Mouse (Mus musculus) E14TG2a.4 (cell line): ENCODE results near the gene Prok2.

Source experiments
- H3K27me3 ChIP-seq: 2 replicates; pipeline ENCODE4 v1.6.1; 2014; ENCODE audit warnings: low read length, control low read depth; ENCODE audit not compliant: insufficient read depth
- H3K36me3 ChIP-seq: 2 replicates; pipeline ENCODE4 v1.6.1; 2014; ENCODE audit warnings: low read length, control low read depth; ENCODE audit not compliant: insufficient read depth
- H3K4me1 ChIP-seq: replicated peaks from 2 replicates; pipeline ENCODE4 v1.6.1; 2014; ENCODE audit warnings: low read depth, low read length, control low read depth
- H3K4me3 ChIP-seq: replicated peaks from 2 replicates; pipeline ENCODE4 v1.5.1; 2014; ENCODE audit warnings: mild to moderate bottlenecking, low read length
- H3K9me3 ChIP-seq: 2 replicates; pipeline ENCODE4 v1.6.1; 2014; ENCODE audit warnings: low read length, control low read depth
- CTCF ChIP-seq: conservative IDR thresholded peaks from 2 replicates; pipeline ENCODE4 v1.5.1; 2014; ENCODE audit warnings: low read length
- NANOG ChIP-seq: IDR thresholded peaks from 2 replicates; pipeline ENCODE4 v1.6.1; 2014; ENCODE audit warnings: borderline replicate concordance, low read length, mixed read lengths
- POU5F1 ChIP-seq: IDR thresholded peaks from 2 replicates; pipeline ENCODE4 v1.6.1; 2014; ENCODE audit warnings: low read length, borderline replicate concordance

Prok2 gene

DNA sequence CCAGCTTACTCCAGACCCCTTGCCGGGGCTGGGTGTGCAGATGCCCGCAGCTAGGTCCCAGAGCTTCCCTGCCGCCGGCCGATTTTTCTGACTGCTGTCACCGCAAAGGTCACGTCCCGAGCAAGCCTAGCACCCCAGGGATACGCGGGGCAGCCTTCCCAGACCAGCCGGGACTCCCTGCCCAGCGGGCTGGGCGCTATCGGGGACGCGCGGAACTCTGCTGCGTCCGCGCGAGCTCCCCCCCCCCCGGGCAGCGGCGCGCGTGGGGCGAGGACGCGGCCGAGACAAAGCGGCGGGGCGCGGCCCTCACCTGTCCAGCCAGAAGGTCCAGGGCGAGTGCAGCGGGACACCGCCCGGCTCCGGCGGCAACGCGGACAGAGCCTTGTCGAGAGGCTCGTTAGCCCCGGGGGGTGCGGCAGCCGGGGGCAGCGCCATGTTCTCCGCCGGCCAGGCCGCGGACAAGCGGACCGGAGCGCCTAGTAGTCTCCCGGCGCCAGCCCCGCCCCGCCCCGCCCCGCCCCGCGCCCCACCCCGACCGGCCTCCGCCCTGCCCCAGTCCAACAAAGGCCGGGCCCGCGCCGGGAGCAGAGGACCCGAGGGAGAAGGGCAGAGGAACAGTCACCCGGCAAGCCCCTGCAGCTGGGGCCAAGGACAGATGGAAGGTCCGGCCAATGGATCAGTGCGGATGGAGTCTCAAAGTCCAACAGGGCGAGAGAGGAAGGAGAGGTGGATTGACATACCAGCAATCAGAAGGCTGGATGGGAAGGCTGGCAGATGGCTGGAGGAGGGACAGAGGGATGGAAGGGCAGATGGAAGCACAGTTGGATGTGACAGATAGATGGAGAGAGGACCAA lies 59.6 kb downstream of the Prok2 start, which contains the start of the genes Eif4e3 and Gm20696:
Gene Eif4e3 (minus strand): TSS at position 454 of the 854 bp plus-strand sequence.
Gene Gm20696 (minus strand): TSS at position 480 of the 854 bp plus-strand sequence.
- TF ChIP-seq POU5F1 (no peak), CTCF (no peak), NANOG (no peak)
- peak within 1 kb of the TSS; percentile 83 for H3K4me3 ChIP-seq
- peaks cover 22% of the 10 kb centered on the region; the same call in 1 of the 2 replicates for H3K4me1 ChIP-seq
- H3K9me3 ChIP-seq = no peaks in the 10 kb centered on the region
- peaks cover 55% of the 10 kb centered on the region for H3K27me3 ChIP-seq
- H3K36me3 ChIP-seq = no peaks in the 10 kb centered on the region

DNA sequence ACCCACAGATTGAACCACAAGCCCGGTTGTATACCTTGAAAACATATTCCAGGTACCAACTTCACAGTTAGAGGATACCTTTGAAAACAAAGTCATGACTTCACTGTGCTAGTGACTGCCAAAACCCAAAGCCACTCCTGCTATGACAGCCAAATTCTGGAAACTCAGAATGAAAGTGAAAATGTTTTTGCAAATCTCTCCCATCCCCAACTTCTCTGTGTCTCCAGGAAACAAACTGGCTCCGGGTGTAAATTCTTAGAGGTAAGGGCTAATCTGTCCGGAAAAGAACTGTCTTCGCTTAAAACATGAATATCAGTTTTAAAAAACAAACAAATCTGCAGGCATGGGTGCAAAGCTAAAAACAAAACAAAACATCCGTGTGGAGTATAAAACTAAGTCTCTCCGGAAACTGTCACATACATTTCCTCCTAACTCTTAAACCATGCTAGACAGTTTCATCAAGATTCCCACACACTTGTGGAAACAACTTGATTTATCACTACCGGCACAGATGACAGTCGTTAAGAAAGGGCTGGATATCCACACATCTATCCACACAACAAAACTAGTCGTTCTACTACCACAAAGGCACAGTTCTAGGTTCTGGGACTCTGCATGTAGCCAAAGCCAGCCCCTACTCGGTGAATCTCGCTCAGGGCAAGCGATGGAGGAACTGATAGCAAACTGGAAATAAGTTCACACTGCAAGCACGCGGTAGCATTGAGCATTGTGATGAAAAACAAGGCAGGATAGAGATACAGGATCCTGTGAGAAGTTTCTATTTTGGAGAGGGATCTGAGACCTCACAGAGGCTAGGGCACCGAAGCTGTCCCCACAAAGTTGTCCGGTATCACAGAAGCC lies 60.5 kb downstream of the Prok2 start:
- peaks cover 22% of the 10 kb centered on the region; the same call in 1 of the 2 replicates for H3K4me1 ChIP-seq
- TF ChIP-seq CTCF (no peak), NANOG (no peak), POU5F1 (no peak)
- H3K4me3 ChIP-seq = peak overlapping the region; percentile 83
- H3K36me3 ChIP-seq = no peaks in the 10 kb centered on the region
- peaks cover 55% of the 10 kb centered on the region for H3K27me3 ChIP-seq
- H3K9me3 ChIP-seq = no peaks in the 10 kb centered on the region

DNA sequence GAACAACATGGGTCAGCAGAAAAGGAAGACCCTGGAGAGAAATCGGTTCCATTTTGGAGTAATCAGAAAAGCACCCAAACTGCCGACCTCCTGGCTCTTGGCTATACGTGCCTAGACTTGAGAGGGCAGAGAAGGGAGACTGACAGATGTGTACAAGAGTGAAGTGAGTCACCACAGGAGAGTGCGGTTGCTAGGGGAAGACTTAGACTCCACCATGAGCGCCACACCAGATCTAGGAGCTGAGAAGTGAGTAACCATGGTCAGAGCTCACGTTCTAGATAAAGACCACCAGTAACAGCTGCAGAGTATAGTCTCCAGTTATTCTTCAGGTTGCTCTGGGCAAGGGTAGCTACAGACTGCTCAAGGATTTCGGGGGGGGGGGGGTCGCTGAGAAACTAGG lies 63.0 kb downstream of the Prok2 start:
- peaks cover 48% of the 10 kb centered on the region for H3K27me3 ChIP-seq
- no peak overlapping the region for H3K4me3 ChIP-seq
- H3K9me3 ChIP-seq = no peaks in the 10 kb centered on the region
- H3K4me1 ChIP-seq = peaks cover 13% of the 10 kb centered on the region; the same call in 1 of the 2 replicates
- no peaks in the 10 kb centered on the region for H3K36me3 ChIP-seq
- TF ChIP-seq NANOG (no peak), POU5F1 (no peak), CTCF (no peak)
